Mouse (Mus musculus) lung, postnatal 0 days (tissue): ENCODE measurements around the gene Tec. TPM values are rescaled to one million over a fixed set of nuclear protein-coding genes. Genes with fewer than 3 reads are reported as not detected.

Source experiments
- ATAC-seq: fragments of 200-750 bp; cut with Nextera tagmentation; 2 replicates; pipeline ENCODE4 v1.8.0; 2017; ENCODE audit warnings: moderate library complexity
- DNase-seq: peaks from one replicate; pipeline ENCODE4 v3.0.0-alpha.2; 2016; ENCODE audit warnings: low spot score
- H3K27ac ChIP-seq: fragments of 300-500 bp; sonication (generic); 2 replicates; pipeline ENCODE4 v1.5.1; 2014; ENCODE audit warnings: antibody characterized with exemption, mild to moderate bottlenecking, low read length, mixed read lengths
- H3K27me3 ChIP-seq: fragments of 300-500 bp; sonication (generic); replicated peaks from 2 replicates; pipeline ENCODE4 v1.6.1; 2014; ENCODE audit warnings: low read length, mixed read lengths; ENCODE audit not compliant: insufficient read depth
- H3K36me3 ChIP-seq: fragments of 300-500 bp; sonication (generic); 2 replicates; pipeline ENCODE4 v1.6.1; 2014; ENCODE audit warnings: low read length, mixed read lengths; ENCODE audit not compliant: insufficient read depth
- H3K4me1 ChIP-seq: fragments of 300-500 bp; sonication (generic); 2 replicates; pipeline ENCODE4 v1.6.1; 2014; ENCODE audit warnings: antibody characterized with exemption, low read depth, low read length, mixed read lengths; ENCODE audit not compliant: insufficient read depth
- H3K4me2 ChIP-seq: fragments of 300-500 bp; sonication (generic); replicated peaks from 2 replicates; pipeline ENCODE4 v1.6.1; 2014; ENCODE audit warnings: low read depth, mild to moderate bottlenecking, low read length, moderate library complexity, mixed read lengths
- H3K4me3 ChIP-seq: fragments of 300-500 bp; sonication (generic); 2 replicates; pipeline ENCODE4 v1.5.1; 2014; ENCODE audit warnings: low read depth, low read length
- H3K9ac ChIP-seq: fragments of 300-500 bp; sonication (generic); replicated peaks from 2 replicates; pipeline ENCODE4 v1.6.1; 2014; ENCODE audit warnings: low read depth, mild to moderate bottlenecking
- H3K9me3 ChIP-seq: fragments of 300-500 bp; sonication (generic); 2 replicates; pipeline ENCODE4 v1.6.1; 2016; ENCODE audit warnings: low read length, mixed read lengths
- CTCF ChIP-seq: IDR thresholded peaks from 2 replicates; pipeline ENCODE4 v1.5.1; 2016; ENCODE audit warnings: antibody characterized with exemption, mild to moderate bottlenecking
- EP300 ChIP-seq: IDR thresholded peaks from 2 replicates; pipeline ENCODE4 v1.6.1; 2016; ENCODE audit warnings: antibody characterized with exemption, mild to moderate bottlenecking, control low read depth
- WGBS: fragments of 180-500 bp; shearing (Covaris S2); extraction: QIAGEN DNeasy Blood & Tissue Kit; methylation state at CpG from one replicate; pipeline ENCODE4 v1.1.7; 2014; 5-methylcytosine and 5-hydroxymethylcytosine counted together
- polyA plus RNA-seq: library from polyadenylated mRNA; unstranded; fragments of >200 nt; fragmentation: Nextera tagmentation; extraction: Ambion mirVana; gene quantifications from 2 replicates; pipeline ENCODE4 v1.2.1, GENCODE M21; 2015

Tec gene
- polyA plus RNA-seq, 1 experiment from 2014 or later: 4.2 TPM

- H3K4me3 ChIP-seq: no peak overlapping the region
- no peaks in the 10 kb centered on the region for H3K27me3 ChIP-seq
- H3K4me2 ChIP-seq: no peak overlapping the region
- 63% methylated on average over 10 of the region's 10 CpGs for WGBS
- DNase-seq (no peak), ATAC-seq (no peak)
- 0 out of 2 replicates have a peak, but pooled peaks cover 3% of the 10 kb centered on the region for H3K9me3 ChIP-seq
- no peak overlapping the region for H3K9ac ChIP-seq
- no peaks in the 10 kb centered on the region for H3K4me1 ChIP-seq
- H3K27ac ChIP-seq: no peak overlapping the region
- TF ChIP-seq CTCF: no peak
- TF ChIP-seq EP300: no peak
- H3K36me3 ChIP-seq: no peaks in the 10 kb centered on the region
Measured at GRCm38 (mm10) chr5:72706722-72707121, 161.6 kb downstream of the Tec start.

DNA sequence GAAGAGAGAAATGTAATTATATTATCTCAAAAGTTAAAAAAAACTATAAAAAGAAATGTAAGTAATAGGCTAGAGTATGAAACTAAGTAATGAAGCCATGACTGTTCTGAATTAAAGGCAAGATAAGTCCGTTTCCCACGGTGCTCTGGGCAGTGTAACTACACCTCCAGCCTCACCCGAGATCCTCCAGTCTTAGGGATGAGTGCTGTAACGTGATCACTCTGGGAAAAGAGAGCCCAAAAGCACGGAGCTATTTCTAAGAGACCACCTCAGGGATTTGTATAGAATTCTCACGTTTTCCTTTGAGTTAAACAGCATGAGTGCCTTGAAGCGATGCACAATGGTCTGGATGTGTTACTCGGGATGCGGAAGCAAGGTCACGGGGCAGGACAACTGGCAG is 162.2 kb downstream of the Tec start:
- H3K9ac ChIP-seq: no peak overlapping the region
- TF ChIP-seq CTCF: no peak
- no peak for TF ChIP-seq EP300
- 59% methylated on average over 10 of the region's 10 CpGs for WGBS
- H3K27ac ChIP-seq: no peak overlapping the region
- no peak for DNase-seq
- H3K36me3 ChIP-seq: no peaks in the 10 kb centered on the region
- no peak overlapping the region for H3K4me2 ChIP-seq
- no peak overlapping the region for H3K4me3 ChIP-seq
- ATAC-seq: no peak
- no peaks in the 10 kb centered on the region for H3K4me1 ChIP-seq
- H3K9me3 ChIP-seq: 0 out of 2 replicates have a peak, but pooled peaks cover 3% of the 10 kb centered on the region
- no peaks in the 10 kb centered on the region for H3K27me3 ChIP-seq

Other genes with a start within 250 kb of the Tec start
- 0.05 TPM in 1 of 2 replicates, not detected in the other for gene Cnga1, start 224.2 kb downstream of the Tec start, polyA plus RNA-seq
- gene Nipal1, start 220.7 kb downstream of the Tec start, polyA plus RNA-seq: 11.0 TPM in 2 replicates
- gene Txk, start 115.7 kb downstream of the Tec start, polyA plus RNA-seq: 0.19 and 0.32 TPM in 2 replicates
- 13.4 and 14.1 TPM in 2 replicates for gene Slain2, start 45.8 kb upstream of the Tec start, polyA plus RNA-seq
- not detected in 2 replicates for gene Gm10135, start 106.2 kb upstream of the Tec start, polyA plus RNA-seq
- 0.27 and 0.44 TPM in 2 replicates for gene Slc10a4, start 138.4 kb upstream of the Tec start, polyA plus RNA-seq